Mouse (Mus musculus) kidney, adult 18-20 months (tissue): ENCODE measurements around the gene Sox21.

Experiments
- DNase-seq: peaks from one replicate; pipeline ENCODE4 v3.0.0; 2021

Gene Sox21

GRCm38 (mm10) chr14:118236886-118237289 lies at the start of gene Sox21:
Gene Sox21 (minus strand): TSS chr14:118237030.
- DNase-seq: no peak

- no peak for DNase-seq
These were observed 49.3 kb upstream of the Sox21 start for GRCm38 (mm10) chr14:118286096-118286495.

GRCm38 (mm10) chr14:118282917-118283316 lies 46.1 kb upstream of the Sox21 start:
- DNase-seq: peak; percentile 46

DNA sequence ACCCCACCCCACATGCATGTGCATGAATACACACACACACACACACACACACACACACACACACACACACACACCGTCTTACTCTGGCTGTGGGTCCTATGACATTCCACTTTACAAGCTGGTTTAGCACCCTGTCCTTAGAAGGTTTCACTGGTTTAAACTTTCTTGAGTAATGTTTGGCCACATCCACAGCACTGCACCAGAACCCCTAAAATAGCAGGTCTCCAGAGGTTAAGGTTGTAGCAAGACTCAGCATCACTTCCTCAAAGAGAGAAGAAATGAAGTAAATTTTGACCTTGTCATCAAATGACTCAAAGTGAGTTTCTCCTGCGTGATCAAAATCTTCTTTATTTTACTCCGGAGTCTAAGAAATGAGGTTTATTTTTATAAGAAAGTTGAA lies 45.4 kb upstream of the Sox21 start:
- no peak for DNase-seq

- DNase-seq: no peak
These were observed 41.1 kb upstream of the Sox21 start for GRCm38 (mm10) chr14:118277704-118278498.

- no peak for DNase-seq
These were observed 36.0 kb upstream of the Sox21 start for GRCm38 (mm10) chr14:118272594-118273555.

DNA sequence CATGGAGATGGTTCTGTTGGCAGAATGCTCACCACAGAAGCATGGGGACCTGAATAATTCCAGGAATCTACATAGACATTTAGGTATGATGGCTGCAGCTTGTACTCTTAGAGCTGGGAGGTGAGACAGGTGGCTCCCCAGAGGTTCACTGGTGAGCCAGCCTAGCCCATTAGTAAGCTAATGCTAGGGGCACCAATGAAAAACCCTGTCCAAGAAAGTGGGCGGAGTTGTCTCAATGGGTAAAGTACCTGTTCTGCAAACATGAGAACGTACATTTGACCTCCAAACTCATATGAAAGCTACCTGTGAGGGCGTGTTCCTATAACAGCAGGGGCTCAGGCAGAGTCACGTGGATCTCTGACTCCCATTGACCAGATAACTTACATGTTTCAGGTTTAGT lies 32.0 kb upstream of the Sox21 start:
- DNase-seq: no peak

DNA sequence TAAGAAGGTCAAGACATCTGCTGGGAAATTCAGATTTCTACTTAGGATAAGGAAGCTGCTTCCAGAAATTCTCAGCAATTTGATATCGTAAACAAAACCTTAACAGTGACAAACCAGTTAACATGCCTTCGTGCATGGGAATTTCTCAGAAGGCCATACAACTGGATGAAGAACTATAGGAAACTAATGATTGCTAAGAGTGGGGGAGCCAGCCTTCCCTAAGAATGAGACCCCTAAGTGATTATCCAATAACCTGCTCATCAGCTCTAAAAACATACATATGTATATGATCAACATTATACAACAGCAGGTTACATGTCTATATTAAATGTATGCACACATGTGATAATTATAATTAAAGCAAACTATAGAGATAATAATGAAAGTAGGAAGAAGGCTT lies 29.8 kb upstream of the Sox21 start, which contains the start of gene Gm9376:
TSS of gene Gm9376 (plus strand) at position 301 of the 400 bp plus-strand sequence.
- no peak for DNase-seq

- no peak for DNase-seq
These were observed 16.6 kb upstream of the Sox21 start for GRCm38 (mm10) chr14:118253381-118253780.

GRCm38 (mm10) chr14:118241416-118241815 lies 4.6 kb upstream of the Sox21 start:
- DNase-seq: no peak

DNA sequence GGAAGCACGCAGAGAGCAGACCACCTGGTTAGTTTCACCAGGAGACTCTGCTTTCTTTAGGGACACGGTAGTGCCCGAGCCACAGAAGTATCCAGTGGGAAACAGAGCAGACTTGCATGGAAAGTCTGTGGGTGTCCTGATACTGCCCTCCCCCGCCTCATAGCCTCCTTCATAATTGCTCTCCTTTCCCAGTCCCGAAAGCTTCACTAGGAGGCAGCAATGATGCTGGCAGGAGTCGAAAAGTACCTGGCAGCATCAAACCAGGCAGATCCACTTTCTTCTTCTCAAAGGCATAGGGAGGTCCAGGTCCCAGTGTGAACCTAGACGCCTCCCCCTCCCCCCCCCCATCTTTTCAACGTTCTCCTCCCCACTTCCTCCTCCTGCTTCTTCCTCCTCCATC lies 2.5 kb upstream of the Sox21 start:
- DNase-seq: no peak

GRCm38 (mm10) chr14:118237786-118238185 lies 956 bp upstream of the Sox21 start:
- no peak for DNase-seq

GRCm38 (mm10) chr14:118235973-118236885 lies 601 bp downstream of the Sox21 start:
- peak; percentile 55 for DNase-seq

DNA sequence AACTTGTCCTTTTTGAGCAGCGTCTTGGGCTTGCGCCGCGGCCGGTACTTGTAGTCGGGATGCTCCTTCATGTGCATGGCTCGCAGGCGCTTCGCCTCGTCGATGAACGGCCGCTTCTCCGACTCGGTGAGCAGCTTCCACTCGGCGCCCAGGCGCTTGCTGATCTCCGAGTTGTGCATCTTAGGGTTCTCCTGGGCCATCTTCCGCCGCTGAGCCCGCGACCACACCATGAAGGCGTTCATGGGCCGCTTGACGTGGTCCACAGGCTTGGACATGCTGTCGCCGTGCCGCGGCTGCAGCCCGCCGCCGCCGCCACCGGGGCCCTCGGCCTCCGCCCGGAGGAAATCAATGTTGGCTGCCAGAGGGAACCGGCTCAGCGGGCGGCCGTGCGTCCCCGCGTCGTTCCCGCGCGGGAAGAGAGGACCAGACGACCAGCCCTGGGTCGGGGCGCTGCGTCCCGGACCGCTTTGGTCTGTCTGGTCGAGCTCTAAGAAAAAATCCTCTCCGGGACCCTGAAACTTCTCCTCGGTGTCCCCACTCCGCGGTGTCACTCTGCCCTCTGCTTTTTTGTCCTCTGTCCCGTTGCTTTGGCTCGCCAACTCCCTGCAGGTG lies 1.4 kb downstream of the Sox21 start:
- peak; percentile 37 for DNase-seq

DNA sequence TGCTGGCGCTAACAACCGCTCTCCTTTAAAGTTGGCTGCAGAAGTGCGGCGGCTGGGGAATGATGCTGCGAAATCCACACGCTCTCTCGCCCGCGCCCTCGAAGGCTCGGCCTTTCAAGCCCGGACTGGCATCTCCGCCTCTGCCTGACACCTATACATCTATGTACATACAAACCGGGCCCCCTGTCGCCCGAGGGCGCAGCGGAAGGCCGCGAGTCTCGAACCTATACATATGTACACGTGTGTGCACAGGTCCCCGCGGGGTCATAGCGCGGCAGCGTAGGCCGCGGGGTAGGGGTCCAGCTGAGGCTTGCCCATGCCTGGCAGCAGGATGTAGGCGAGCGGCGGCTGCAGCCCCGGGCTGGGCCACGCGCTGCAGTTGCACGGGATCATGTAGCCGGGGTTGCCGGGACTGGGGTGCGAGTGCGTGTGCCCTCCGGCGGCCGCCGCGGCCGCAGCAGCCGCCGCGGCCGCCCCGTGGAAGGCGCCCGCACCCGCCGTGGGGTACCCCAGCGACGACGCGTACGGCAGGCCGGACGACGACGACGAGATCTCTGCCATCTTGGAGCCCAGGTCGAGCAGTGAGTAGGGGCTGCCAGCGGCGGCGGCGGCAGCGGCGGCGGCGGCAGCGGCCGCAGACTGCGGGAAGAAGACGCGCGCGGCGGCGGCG lies 2.2 kb downstream of the Sox21 start:
- no peak for DNase-seq

DNA sequence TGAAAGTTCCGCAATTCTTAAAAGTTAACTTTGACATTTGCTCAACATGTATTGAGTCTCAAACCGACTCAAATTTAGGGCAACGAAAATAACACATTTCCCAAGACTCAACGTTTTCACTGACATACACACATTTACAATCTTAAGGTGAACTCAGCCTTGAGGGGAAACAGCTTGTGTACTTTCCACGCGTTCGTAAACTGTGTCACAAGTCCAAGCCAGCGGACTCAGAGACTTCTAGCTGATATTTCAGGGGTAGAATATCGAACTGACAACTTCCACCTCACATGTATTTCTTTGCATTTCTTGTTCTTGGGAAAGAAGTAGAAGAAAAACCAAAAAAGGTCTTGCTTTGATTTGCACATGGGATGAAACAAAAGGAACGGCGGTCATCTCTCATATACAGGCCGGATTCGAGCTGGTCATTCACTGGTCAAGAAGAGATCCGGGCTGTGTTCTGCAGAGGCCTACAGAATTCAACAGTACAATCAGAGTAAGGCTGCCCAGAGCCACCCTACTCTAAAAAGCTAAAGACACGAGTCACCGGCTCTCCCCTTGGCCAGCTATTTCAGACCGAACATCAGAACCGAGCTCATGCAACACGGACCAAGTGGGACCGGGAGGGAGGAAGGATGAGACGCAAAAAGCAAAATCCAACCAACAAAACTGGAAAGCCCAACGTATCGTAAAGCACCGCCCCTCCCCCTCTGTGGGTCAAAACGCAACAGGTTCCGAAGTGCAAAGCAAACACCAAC lies 2.9 kb downstream of the Sox21 start:
- no peak for DNase-seq

DNA sequence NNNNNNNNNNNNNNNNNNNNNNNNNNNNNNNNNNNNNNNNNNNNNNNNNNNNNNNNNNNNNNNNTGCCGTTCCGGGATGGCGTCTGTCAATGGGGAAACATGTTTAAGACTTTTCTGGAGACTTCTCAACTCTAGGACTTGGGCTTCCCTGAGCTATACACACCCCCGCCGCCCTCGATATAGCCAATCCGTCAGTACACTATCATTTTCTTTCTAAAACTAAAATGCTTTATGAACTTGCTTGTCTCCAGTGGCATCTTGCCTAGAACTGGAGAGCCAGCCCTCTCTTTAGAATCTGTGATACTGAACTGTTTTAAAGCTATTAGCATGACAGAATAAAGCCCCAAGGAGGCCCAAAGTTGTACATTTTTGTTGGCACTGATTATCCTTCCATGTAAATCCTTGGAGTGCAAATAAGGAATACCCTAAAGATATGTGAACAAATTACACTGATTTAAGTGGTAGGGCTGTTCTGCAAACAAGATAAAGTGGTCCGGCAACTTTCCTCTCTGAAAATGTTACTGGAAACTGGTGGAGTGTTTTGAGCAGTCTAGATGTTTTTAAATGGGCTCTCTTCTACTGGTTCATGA lies 4.4 kb downstream of the Sox21 start:
- no peak for DNase-seq

DNA sequence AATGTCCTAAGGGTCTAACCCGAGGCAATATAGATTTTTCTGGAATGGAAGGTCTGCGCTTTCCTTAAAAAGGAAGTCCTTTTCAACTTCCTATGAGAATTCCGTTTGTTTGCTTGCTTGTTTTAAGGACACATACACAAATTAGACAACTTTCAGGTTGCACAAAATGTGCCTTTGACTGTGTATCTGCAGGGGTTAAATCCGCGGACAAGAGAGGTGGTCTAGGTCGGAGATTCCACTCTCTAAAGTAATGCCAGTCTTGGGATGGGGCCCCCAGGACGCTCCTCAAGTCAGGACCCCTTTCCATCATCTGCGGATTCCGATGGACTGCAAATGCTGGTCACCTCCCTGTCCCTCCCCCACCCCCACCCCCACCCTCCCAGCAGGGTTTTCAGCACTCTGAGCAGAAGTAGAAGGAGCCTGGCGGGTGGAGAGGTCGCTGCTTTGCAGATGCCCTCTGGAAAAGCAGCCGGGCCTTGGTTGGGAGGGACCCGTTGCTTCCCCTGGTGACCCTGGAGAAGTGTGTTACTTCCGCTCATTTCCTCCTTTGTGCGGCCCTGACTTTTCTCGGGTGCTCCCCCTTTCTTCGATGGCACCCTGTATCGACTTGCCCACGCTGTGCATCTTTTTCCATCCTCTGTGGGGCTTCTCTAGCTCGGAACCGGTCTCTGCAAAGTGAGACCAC lies 10.2 kb downstream of the Sox21 start:
- no peak for DNase-seq

DNA sequence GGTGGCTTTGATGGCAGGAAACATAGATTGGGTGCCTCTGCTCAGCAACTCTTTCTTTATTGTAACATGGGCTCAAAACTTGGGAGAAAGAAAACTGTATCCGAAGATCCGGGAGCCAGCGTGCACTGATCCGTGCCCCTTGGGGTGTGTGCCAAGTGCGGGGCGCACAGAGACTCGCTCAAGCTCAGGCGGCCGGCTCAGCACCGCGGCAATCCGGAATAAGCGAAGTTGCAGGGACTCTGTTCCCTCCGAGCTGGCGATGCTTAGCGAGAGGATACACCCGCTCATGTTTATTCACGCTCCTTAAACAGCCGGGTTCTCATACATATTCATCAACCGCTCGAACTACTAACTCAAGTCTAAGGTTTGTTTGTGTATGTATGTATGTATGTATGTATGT lies 10.9 kb downstream of the Sox21 start:
- DNase-seq: peak; percentile 31
